Mouse (Mus musculus): Measurements from ENCODE around the gene Ptk6. TPM values are rescaled to one million over a fixed set of nuclear protein-coding genes. Genes with fewer than 3 reads are reported as not detected.
A peak's percentile ranks its signal among the peaks of the same experiment; 100 is the strongest.

Ptk6 gene
- total RNA-seq (2021) = not detected
- long read RNA-seq, experiment 1 = 0 reads
- long read RNA-seq, experiment 2 = 0 reads

- DNase-seq = no peak
- TF ChIP-seq CTCF (IDR thresholded peaks at IDR 0.05) = no peak
- H3K27ac ChIP-seq = no peak within 1 kb of the TSS
- intact Hi-C loops (cut with DNase I) = no loop called here
- no peak within 1 kb of the TSS for H3K4me3 ChIP-seq
Observed at GRCm38 (mm10) chr2:181202422-181202821, at the start of gene Ptk6. Gene Ptk6 (minus strand): TSS chr2:181202789.

GRCm38 (mm10) chr2:181251841-181252240, 49.3 kb upstream of the Ptk6 start:
- no peak for TF ChIP-seq CTCF (IDR thresholded peaks at IDR 0.05)
- no peak overlapping the region for H3K4me3 ChIP-seq
- no peak overlapping the region for H3K27ac ChIP-seq
- no peak for DNase-seq
- intact Hi-C loops (cut with DNase I) = no loop called here

GRCm38 (mm10) chr2:181249217-181249616, 46.6 kb upstream of the Ptk6 start:
- no peak for TF ChIP-seq CTCF (IDR thresholded peaks at IDR 0.05)
- no peak overlapping the region for H3K27ac ChIP-seq
- no peak for DNase-seq
- intact Hi-C loops (cut with DNase I) = loop anchor here (10.0 kb wide), 1 partner anchor 64 kb away; the partner anchor contains the start of gene Ppdpf
- no peak overlapping the region for H3K4me3 ChIP-seq

- no peak for TF ChIP-seq CTCF (IDR thresholded peaks at IDR 0.05)
- no peak for DNase-seq
- Histone ChIP-seq H3K4me3 (no peak overlapping the region), H3K27ac (no peak overlapping the region)
- intact Hi-C loops (cut with DNase I) = loop anchor here (10.0 kb wide), 1 partner anchor 60 kb away; the partner anchor contains the start of gene Ppdpf
Observed at GRCm38 (mm10) chr2:181245031-181245430, 42.4 kb upstream of the Ptk6 start.

- intact Hi-C loops (cut with DNase I) = loop anchor here (10.0 kb wide), 1 partner anchor 59 kb away; the partner anchor contains the start of gene Ppdpf
- peak overlapping the region; percentile 66 for H3K27ac ChIP-seq
- peak overlapping the region; percentile 51 for H3K4me3 ChIP-seq
- peak; percentile 62 for DNase-seq
- TF ChIP-seq CTCF (IDR thresholded peaks at IDR 0.05) = no peak
Observed at GRCm38 (mm10) chr2:181243706-181244394, 41.3 kb upstream of the Ptk6 start.

- TF ChIP-seq CTCF (IDR thresholded peaks at IDR 0.05) = no peak
- peak overlapping the region; percentile 91 for H3K27ac ChIP-seq
- intact Hi-C loops (cut with DNase I) = loop anchor here (10.0 kb wide), 1 partner anchor 57 kb away; the partner anchor contains the start of gene Ppdpf
- DNase-seq = no peak
- peak overlapping the region; percentile 76 for H3K4me3 ChIP-seq
Observed at GRCm38 (mm10) chr2:181242314-181242665, 39.7 kb upstream of the Ptk6 start.

- no peak for TF ChIP-seq CTCF (IDR thresholded peaks at IDR 0.05)
- peak within 1 kb of the TSS; percentile 76 for H3K4me3 ChIP-seq
- peak; percentile 65 for DNase-seq
- peak within 1 kb of the TSS; percentile 91 for H3K27ac ChIP-seq
- intact Hi-C loops (cut with DNase I) = loop anchor here (10.0 kb wide), 1 partner anchor 57 kb away; the partner anchor contains the start of gene Ppdpf
Observed at GRCm38 (mm10) chr2:181241602-181242313, 39.2 kb upstream of the Ptk6 start, which contains the start of gene Helz2. Gene Helz2 (minus strand): TSS chr2:181242027.

GRCm38 (mm10) chr2:181240806-181241440, 38.3 kb upstream of the Ptk6 start:
- intact Hi-C loops (cut with DNase I) = loop anchor here (10.0 kb wide), 1 partner anchor 56 kb away; the partner anchor contains the start of gene Ppdpf
- TF ChIP-seq CTCF (IDR thresholded peaks at IDR 0.05) = no peak
- H3K4me3 ChIP-seq = peak overlapping the region; percentile 76
- no peak for DNase-seq
- H3K27ac ChIP-seq = peak overlapping the region; percentile 91

GRCm38 (mm10) chr2:181239261-181239660, 36.7 kb upstream of the Ptk6 start:
- intact Hi-C loops (cut with DNase I) = no loop called here
- Histone ChIP-seq H3K27ac (no peak overlapping the region), H3K4me3 (peak overlapping the region; percentile 76)
- no peak for TF ChIP-seq CTCF (IDR thresholded peaks at IDR 0.05)
- no peak for DNase-seq

- DNase-seq = no peak
- no peak for TF ChIP-seq CTCF (IDR thresholded peaks at IDR 0.05)
- Histone ChIP-seq H3K4me3 (peak overlapping the region; percentile 76), H3K27ac (no peak overlapping the region)
- intact Hi-C loops (cut with DNase I) = no loop called here
Observed at GRCm38 (mm10) chr2:181238861-181239260, 36.3 kb upstream of the Ptk6 start.

- intact Hi-C loops (cut with DNase I) = no loop called here
- no peak overlapping the region for H3K27ac ChIP-seq
- no peak overlapping the region for H3K4me3 ChIP-seq
- no peak for DNase-seq
- no peak for TF ChIP-seq CTCF (IDR thresholded peaks at IDR 0.05)
Observed at GRCm38 (mm10) chr2:181238091-181238610, 35.6 kb upstream of the Ptk6 start.

- no peak for TF ChIP-seq CTCF (IDR thresholded peaks at IDR 0.05)
- no peak overlapping the region for H3K27ac ChIP-seq
- H3K4me3 ChIP-seq = no peak overlapping the region
- no peak for DNase-seq
- intact Hi-C loops (cut with DNase I) = no loop called here
Observed at GRCm38 (mm10) chr2:181237251-181238014, 34.8 kb upstream of the Ptk6 start.

All from gastrocnemius, adult 2 months (tissue).